Mouse (Mus musculus) kidney, adult 8-10 months (tissue): ENCODE data around the gene Gm11639.

Experiments used
- DNase-seq, 2 experiments: peaks; one replicate each; pipeline ENCODE4 v3.0.0; 2022

Gm11639 gene

GRCm38 (mm10) chr11:104685548-104685947 is at the start of gene Gm11639:
Gene Gm11639 (plus strand): TSS chr11:104685707.
- DNase-seq: no peak

- no peak for DNase-seq
Observed at GRCm38 (mm10) chr11:104637010-104637409, 48.5 kb upstream of the Gm11639 start.

- DNase-seq: no peak
Observed at GRCm38 (mm10) chr11:104638006-104638405, 47.5 kb upstream of the Gm11639 start.

GRCm38 (mm10) chr11:104638906-104639305 is 46.6 kb upstream of the Gm11639 start:
- DNase-seq: no peak

GRCm38 (mm10) chr11:104639634-104640033 is 45.9 kb upstream of the Gm11639 start:
- no peak for DNase-seq

- DNase-seq: no peak
Observed at GRCm38 (mm10) chr11:104640894-104641293, 44.6 kb upstream of the Gm11639 start.

- DNase-seq: no peak
Observed at GRCm38 (mm10) chr11:104643236-104643635, 42.3 kb upstream of the Gm11639 start.

GRCm38 (mm10) chr11:104645402-104645801 is 40.1 kb upstream of the Gm11639 start:
- DNase-seq: no peak

- DNase-seq: no peak
Observed at GRCm38 (mm10) chr11:104646173-104646572, 39.3 kb upstream of the Gm11639 start.

- no peak for DNase-seq
Observed at GRCm38 (mm10) chr11:104646611-104647010, 38.9 kb upstream of the Gm11639 start.

- DNase-seq: no peak
Observed at GRCm38 (mm10) chr11:104647188-104647867, 38.2 kb upstream of the Gm11639 start.

GRCm38 (mm10) chr11:104648571-104648970 is 36.9 kb upstream of the Gm11639 start:
- DNase-seq: peak in 1 of 2 experiments; percentile 31

- no peak for DNase-seq
Observed at GRCm38 (mm10) chr11:104660599-104660998, 24.9 kb upstream of the Gm11639 start.

GRCm38 (mm10) chr11:104661106-104661505 is 24.4 kb upstream of the Gm11639 start:
- DNase-seq: no peak

- no peak for DNase-seq
Observed at GRCm38 (mm10) chr11:104661531-104662205, 23.8 kb upstream of the Gm11639 start.

- no peak for DNase-seq
Observed at GRCm38 (mm10) chr11:104662573-104662972, 22.9 kb upstream of the Gm11639 start.

- DNase-seq: no peak
Observed at GRCm38 (mm10) chr11:104663241-104663877, 22.1 kb upstream of the Gm11639 start.

- no peak for DNase-seq
Observed at GRCm38 (mm10) chr11:104663878-104664261, 21.6 kb upstream of the Gm11639 start.

GRCm38 (mm10) chr11:104664441-104664840 is 21.1 kb upstream of the Gm11639 start:
- no peak for DNase-seq

- no peak for DNase-seq
Observed at GRCm38 (mm10) chr11:104667399-104667798, 18.1 kb upstream of the Gm11639 start.

GRCm38 (mm10) chr11:104673412-104673811 is 12.1 kb upstream of the Gm11639 start:
- DNase-seq: no peak

- no peak for DNase-seq
Observed at GRCm38 (mm10) chr11:104674768-104675167, 10.7 kb upstream of the Gm11639 start.

- no peak for DNase-seq
Observed at GRCm38 (mm10) chr11:104693235-104693634, 7.7 kb downstream of the Gm11639 start.

GRCm38 (mm10) chr11:104704097-104704496 is 18.6 kb downstream of the Gm11639 start:
- no peak for DNase-seq
